Mouse (Mus musculus) olfactory bulb, adult 2 months (tissue): Measurements from ENCODE around the gene Swap70.

Experiments used
- CTCF ChIP-seq: fragments of 200-500 bp; IDR thresholded peaks from 2 replicates; pipeline ENCODE4 v1.5.1; 2012; ENCODE audit warnings: low read depth, mild to moderate bottlenecking, low read length, moderate library complexity; ENCODE audit not compliant: insufficient read depth
- POLR2A ChIP-seq: fragments of 200-500 bp; IDR thresholded peaks from 2 replicates; pipeline ENCODE4 v1.6.1; 2012; ENCODE audit warnings: mild to moderate bottlenecking, low read depth, low read length, moderate library complexity; ENCODE audit not compliant: insufficient read depth

- TF ChIP-seq CTCF, result no peak
- no peak for TF ChIP-seq POLR2A
Measured at GRCm38 (mm10) chr7:110325381-110326110, 104.0 kb downstream of the Swap70 start.
